Mouse (Mus musculus) kidney, adult 2 months (tissue): ENCODE results near the gene Dnajb13.

Experiments
- CTCF ChIP-seq: fragments of 200-500 bp; conservative IDR thresholded peaks from 2 replicates; pipeline ENCODE4 v1.5.1; 2011; ENCODE audit warnings: low read depth, mild to moderate bottlenecking, control low read depth, low read length, moderate library complexity, mixed read lengths; ENCODE audit not compliant: insufficient read depth, insufficient read length
- POLR2A ChIP-seq: fragments of 200-500 bp; IDR thresholded peaks from one replicate; pipeline ENCODE4 v1.6.1; 2011; ENCODE audit warnings: low read depth, low read length, control low read depth

DNA sequence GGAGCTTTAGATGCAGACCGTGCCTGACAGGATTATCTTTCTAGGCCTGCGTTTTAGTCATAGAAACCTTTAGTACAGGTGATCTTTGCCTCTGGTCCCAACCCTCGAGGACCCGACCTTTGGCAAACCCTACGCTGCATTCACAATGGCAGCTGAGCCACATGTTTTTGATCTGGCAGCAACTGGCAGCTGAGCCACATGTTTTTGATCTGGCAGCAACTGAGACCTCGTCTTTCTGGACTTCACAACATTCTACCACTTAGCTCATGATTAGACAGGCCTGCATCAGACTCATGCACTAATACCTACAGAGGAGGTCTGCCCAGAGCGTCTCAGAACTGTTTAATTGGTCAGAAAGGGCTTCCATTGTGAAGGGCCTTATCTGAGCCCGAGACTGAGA, 19.7 kb downstream of the Dnajb13 start:
- TF ChIP-seq CTCF (no peak), POLR2A (no peak)
